Mouse (Mus musculus) hindbrain, embryonic 10.5 days (tissue): ENCODE results near the gene Mmgt2. TPM values are rescaled to one million over a fixed set of nuclear protein-coding genes. Genes with fewer than 3 reads are reported as not detected.

ENCODE experiments used
- DNase-seq: peaks from one replicate; pipeline ENCODE4 v3.0.0-alpha.2; 2017; ENCODE audit warnings: low spot score
- H3K27ac ChIP-seq: fragments of 300-500 bp; sonication (generic); 2 replicates; pipeline ENCODE4 v1.5.1; 2016; ENCODE audit warnings: mild to moderate bottlenecking, moderate library complexity
- H3K27me3 ChIP-seq: fragments of 300-500 bp; sonication (generic); 2 replicates; pipeline ENCODE4 v1.6.1; 2016; ENCODE audit warnings: mild to moderate bottlenecking; ENCODE audit not compliant: poor library complexity, insufficient read depth, severe bottlenecking
- H3K36me3 ChIP-seq: fragments of 300-500 bp; sonication (generic); 2 replicates; pipeline ENCODE4 v1.6.1; 2016; ENCODE audit warnings: mild to moderate bottlenecking, moderate library complexity
- H3K4me1 ChIP-seq: fragments of 300-500 bp; sonication (generic); replicated peaks from 2 replicates; pipeline ENCODE4 v1.6.1; 2016; ENCODE audit warnings: mild to moderate bottlenecking
- H3K4me3 ChIP-seq: fragments of 300-500 bp; sonication (generic); 2 replicates; pipeline ENCODE4 v1.5.1; 2016; ENCODE audit warnings: mild to moderate bottlenecking, moderate library complexity
- H3K9me3 ChIP-seq: fragments of 300-500 bp; sonication (generic); 2 replicates; pipeline ENCODE4 v1.6.1; 2016; ENCODE audit warnings: mild to moderate bottlenecking, moderate library complexity
- WGBS: fragments of 180-500 bp; shearing (Covaris S2); methylation state at CpG from one replicate; pipeline ENCODE4 v1.1.7; 2016; 5-methylcytosine and 5-hydroxymethylcytosine counted together
- polyA plus RNA-seq: library from polyadenylated mRNA; unstranded; fragments of >200 nt; fragmentation: Nextera tagmentation; extraction: Ambion mirVana; gene quantifications from 2 replicates; pipeline ENCODE4 v1.2.1, GENCODE M21; 2016

Gene Mmgt2
- polyA plus RNA-seq, 1 experiment from 2014 or later: 36.1 TPM

GRCm38 (mm10) chr11:62710657-62711056 lies 62.2 kb downstream of the Mmgt2 start:
- H3K27ac ChIP-seq: no peak overlapping the region
- no peaks in the 10 kb centered on the region for H3K4me1 ChIP-seq
- H3K4me3 ChIP-seq: no peak overlapping the region
- no peaks in the 10 kb centered on the region for H3K27me3 ChIP-seq
- no peaks in the 10 kb centered on the region for H3K9me3 ChIP-seq
- WGBS: 89% methylated on average over 5 of the region's 5 CpGs
- peaks cover 58% of the 10 kb centered on the region for H3K36me3 ChIP-seq
- no peak for DNase-seq

Other genes starting within 250 kb of the Mmgt2 start
- gene Pigl, start 190.2 kb upstream of the Mmgt2 start, polyA plus RNA-seq: 10.7 and 16.0 TPM in 2 replicates
- 127 and 131 TPM in 2 replicates for gene Ncor1, start 190.1 kb upstream of the Mmgt2 start, polyA plus RNA-seq
- gene Cenpv, start 109.4 kb upstream of the Mmgt2 start, polyA plus RNA-seq: 27.8 and 39.0 TPM in 2 replicates
- 3,368 and 3,918 TPM in 2 replicates for gene Ubb, start 97.5 kb upstream of the Mmgt2 start, polyA plus RNA-seq
- gene Trpv2, start 74.2 kb upstream of the Mmgt2 start, polyA plus RNA-seq: 6.2 and 6.5 TPM in 2 replicates
- gene Lrrc75a, start 141 bp upstream of the Mmgt2 start, polyA plus RNA-seq: 12.6 and 15.0 TPM in 2 replicates
- 13.4 and 13.9 TPM in 2 replicates for gene Zfp287, start 83.2 kb downstream of the Mmgt2 start, polyA plus RNA-seq
- gene Gm10428, start 104.4 kb downstream of the Mmgt2 start, polyA plus RNA-seq: not detected in 2 replicates
- 23.6 and 23.7 TPM in 2 replicates for gene Zfp286, start 140.8 kb downstream of the Mmgt2 start, polyA plus RNA-seq
- gene Trim16, start 171.6 kb downstream of the Mmgt2 start, polyA plus RNA-seq: 4.4 and 6.1 TPM in 2 replicates
- 0.36 and 0.41 TPM in 2 replicates for gene Fbxw10, start 198.4 kb downstream of the Mmgt2 start, polyA plus RNA-seq
- 44.0 and 44.4 TPM in 2 replicates for gene Tvp23b, start 230.8 kb downstream of the Mmgt2 start, polyA plus RNA-seq